Mouse (Mus musculus) activated CD4-positive, CD25-positive, alpha-beta regulatory T cell, adult 4 months (primary cell): ENCODE data around the gene Mkrn2os. TPM values are rescaled to one million over a fixed set of nuclear protein-coding genes. Genes with fewer than 3 reads are reported as not detected.

Experiments
- ATAC-seq: one replicate; pipeline ENCODE4 v1.8.0; 2017
- polyA plus RNA-seq, 2 experiments: library from polyadenylated mRNA; unstranded; fragments of 100-300 nt; shearing (Covaris generic); gene quantifications; one replicate each; pipeline ENCODE4 v1.2.1; 2017

The Mkrn2os gene
- polyA plus RNA-seq, 2 experiments from 2014 or later: 0.19 to 0.40 TPM

- no peak for ATAC-seq
These were observed 9.9 kb downstream of the Mkrn2os start for GRCm38 (mm10) chr6:115582328-115583115.

- ATAC-seq: no peak
These were observed 11.6 kb downstream of the Mkrn2os start for GRCm38 (mm10) chr6:115580810-115581209.

- ATAC-seq: peak; percentile 54
These were observed 14.4 kb downstream of the Mkrn2os start for GRCm38 (mm10) chr6:115577941-115578340.

- peak; percentile 77 for ATAC-seq
These were observed 15.0 kb downstream of the Mkrn2os start for GRCm38 (mm10) chr6:115577407-115577806.

- ATAC-seq: peak; percentile 8
These were observed 18.2 kb downstream of the Mkrn2os start for GRCm38 (mm10) chr6:115574171-115574570.

- ATAC-seq: no peak
These were observed 26.8 kb downstream of the Mkrn2os start for GRCm38 (mm10) chr6:115565479-115566045.

GRCm38 (mm10) chr6:115559651-115560632 lies 32.4 kb downstream of the Mkrn2os start:
- ATAC-seq: no peak

GRCm38 (mm10) chr6:115558176-115558575 lies 34.2 kb downstream of the Mkrn2os start:
- ATAC-seq: no peak

- ATAC-seq: no peak
These were observed 36.9 kb downstream of the Mkrn2os start for GRCm38 (mm10) chr6:115555485-115555884.

GRCm38 (mm10) chr6:115546276-115546675 lies 46.1 kb downstream of the Mkrn2os start:
- no peak for ATAC-seq

GRCm38 (mm10) chr6:115544442-115544970 lies 47.9 kb downstream of the Mkrn2os start, which contains the start of gene Tsen2:
Gene Tsen2 (plus strand): TSS chr6:115544664.
- peak; percentile 95 for ATAC-seq

GRCm38 (mm10) chr6:115542341-115542740 lies 50.0 kb downstream of the Mkrn2os start:
- ATAC-seq: no peak

- ATAC-seq: no peak
These were observed 50.6 kb downstream of the Mkrn2os start for GRCm38 (mm10) chr6:115541676-115542275.

- peak; percentile 94 for ATAC-seq
These were observed 53.5 kb downstream of the Mkrn2os start for GRCm38 (mm10) chr6:115538645-115539429.

GRCm38 (mm10) chr6:115536169-115536568 lies 56.2 kb downstream of the Mkrn2os start:
- no peak for ATAC-seq

- ATAC-seq: no peak
These were observed 57.8 kb downstream of the Mkrn2os start for GRCm38 (mm10) chr6:115534617-115535016.

Other genes with a start within 250 kb of the Mkrn2os start
- 1 to 10 TPM in 1 of 2 experiments, under 1 TPM in 1; 0.78 to 1.6 TPM for gene Pparg, start 231.6 kb downstream of the Mkrn2os start, polyA plus RNA-seq
- 10 to 100 TPM in 1 of 2 experiments, 1 to 10 TPM in 1; 9.8 to 12.4 TPM for gene Tsen2, start 47.9 kb downstream of the Mkrn2os start, polyA plus RNA-seq
- 10 to 100 TPM; 23.3 to 29.6 TPM for gene Mkrn2, start 9.3 kb upstream of the Mkrn2os start, polyA plus RNA-seq
- gene Raf1, start 84.1 kb upstream of the Mkrn2os start, polyA plus RNA-seq: 10 to 100 TPM; 38.6 to 48.2 TPM
- gene Tmem40, start 169.8 kb upstream of the Mkrn2os start, polyA plus RNA-seq: not detected
- 1 to 10 TPM; 2.3 to 3.3 TPM for gene Cand2, start 182.0 kb upstream of the Mkrn2os start, polyA plus RNA-seq
- 1,000 to 10,000 TPM; 7,828 to 8,360 TPM for gene Rpl32, start 216.2 kb upstream of the Mkrn2os start, polyA plus RNA-seq
- under 1 TPM; 0.19 to 0.24 TPM for gene Efcab12, start 245.8 kb upstream of the Mkrn2os start, polyA plus RNA-seq